Mouse (Mus musculus) telencephalon, adult 2 months (tissue): Measurements from ENCODE around the gene Pde2a.

Source experiments
- DNase-seq: peaks from one replicate; pipeline ENCODE4 v3.0.0-alpha.2; 2011; ENCODE audit warnings: low read depth, low spot score

The Pde2a gene

DNA sequence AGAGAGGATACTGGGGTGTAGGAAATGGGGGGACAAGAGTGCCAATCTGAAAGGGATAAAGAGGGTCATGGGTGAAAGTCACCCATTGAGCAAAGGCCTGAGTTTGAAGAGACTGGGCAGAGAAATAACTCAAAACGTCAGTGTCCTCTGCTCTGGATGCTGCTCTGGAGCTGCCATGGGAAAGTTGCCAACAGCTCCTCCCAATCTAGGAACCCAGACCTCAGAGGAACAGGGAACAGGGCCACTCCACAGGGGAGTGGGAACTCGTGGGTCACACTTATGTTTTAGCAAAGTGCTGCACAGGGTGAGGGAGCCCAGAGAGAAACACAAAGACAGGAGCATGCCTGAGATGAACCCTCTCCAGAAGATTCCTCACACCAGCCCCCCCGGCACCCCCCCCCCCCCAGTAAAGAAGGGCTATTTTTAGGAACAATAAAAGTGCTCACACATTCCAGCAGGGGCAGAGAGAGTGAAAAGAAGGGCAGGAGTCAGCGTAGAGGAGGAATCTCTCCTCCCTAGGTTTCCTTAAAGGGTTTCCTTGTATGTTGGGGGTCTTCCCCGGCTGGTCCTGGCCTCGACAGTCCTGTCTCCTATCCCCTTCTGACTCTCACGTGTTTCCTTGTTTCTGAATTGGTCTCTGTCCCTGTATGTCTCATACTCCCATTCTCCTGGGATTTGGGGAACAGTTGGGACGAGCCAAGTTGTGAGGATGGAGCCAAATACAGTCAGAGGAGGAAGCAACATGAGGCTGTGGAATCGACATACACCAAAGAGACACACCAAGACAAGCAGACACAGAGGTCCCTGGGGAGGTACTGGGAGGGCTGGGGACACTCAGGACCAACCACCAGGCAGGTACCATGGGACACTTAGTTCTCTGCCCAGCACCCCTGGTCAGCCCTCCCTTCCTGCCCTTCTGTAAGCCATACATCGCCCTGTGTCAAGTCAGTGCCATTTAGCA is 51.4 kb downstream of the Pde2a start:
- no peak for DNase-seq

DNA sequence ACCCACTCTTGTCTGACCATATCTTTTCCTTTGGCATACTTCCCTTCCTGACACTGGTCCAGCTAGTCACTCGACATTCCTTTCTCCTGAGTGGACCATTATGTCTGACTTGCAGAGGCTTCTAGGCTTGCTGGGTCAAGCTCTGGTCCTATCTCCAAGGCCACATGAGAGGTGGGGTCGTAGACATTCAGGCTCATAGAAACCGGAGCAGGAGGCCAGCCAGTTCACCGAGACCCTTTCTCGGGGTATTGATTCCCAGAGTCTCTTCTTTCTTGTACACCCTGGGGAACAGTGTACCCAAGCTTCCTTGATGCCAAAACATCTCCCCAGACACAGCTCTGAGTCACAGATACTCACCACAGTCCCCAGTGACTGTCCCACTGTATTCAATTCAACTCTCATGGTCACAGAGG is 52.9 kb downstream of the Pde2a start:
- DNase-seq, result no peak

DNA sequence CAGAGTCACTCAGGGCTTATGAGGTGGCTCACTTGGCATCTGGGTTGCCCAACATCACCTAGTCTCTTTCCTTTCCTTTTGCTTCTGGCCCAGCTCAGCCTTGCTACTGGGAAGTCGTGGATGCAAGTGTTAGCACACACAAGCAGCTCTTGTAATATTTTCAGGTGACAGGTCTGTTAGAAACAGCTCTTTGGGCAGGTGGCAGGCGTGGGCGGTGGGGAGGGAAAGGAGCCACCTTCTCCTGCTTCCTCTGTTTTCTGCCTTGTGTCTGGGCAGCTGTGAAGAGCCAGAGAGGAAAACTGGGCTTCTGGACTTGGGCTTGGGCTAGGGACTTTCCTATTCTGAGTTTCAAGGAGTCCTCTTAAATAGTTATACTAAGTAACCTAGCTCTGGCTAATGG is 54.5 kb downstream of the Pde2a start:
- no peak for DNase-seq

DNA sequence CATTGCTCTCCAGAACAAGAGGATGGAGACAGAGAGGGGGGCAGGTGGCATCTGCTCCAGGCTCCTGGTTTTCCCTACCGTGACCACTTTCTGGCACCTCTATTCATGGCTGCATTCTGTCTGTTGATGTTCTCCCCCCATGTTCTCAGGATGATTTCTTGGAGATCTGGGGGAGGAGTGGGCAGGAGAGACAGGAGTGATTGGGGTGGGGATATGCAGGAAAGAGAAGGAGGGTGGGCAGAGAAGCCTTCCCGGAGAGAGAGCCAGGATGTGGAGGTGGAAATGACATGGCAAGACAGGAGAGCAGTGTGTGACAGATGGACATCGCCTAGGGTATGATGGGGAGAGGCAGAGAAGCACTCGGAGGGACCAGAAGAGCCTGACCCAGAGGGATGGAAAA is 55.0 kb downstream of the Pde2a start:
- DNase-seq, result peak; percentile 52

DNA sequence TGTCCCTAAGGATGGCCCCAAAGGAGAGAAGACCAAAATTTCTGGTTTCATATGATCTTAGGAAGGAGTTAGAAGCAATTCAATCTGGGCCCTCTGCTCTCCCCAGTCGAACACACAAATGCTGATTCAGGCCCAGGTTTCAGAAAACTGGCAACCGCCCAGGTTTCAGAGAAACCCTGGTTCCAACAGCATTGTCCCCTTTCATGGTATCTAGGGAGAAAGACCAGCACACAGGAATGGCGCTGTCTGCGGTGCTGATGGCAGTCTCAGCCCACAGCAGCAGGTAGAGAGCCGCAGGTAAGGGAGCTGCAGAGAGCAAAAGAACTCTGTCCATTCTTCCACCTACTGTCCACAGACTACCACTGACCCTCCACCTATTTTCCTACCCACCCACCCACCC is 55.7 kb downstream of the Pde2a start:
- DNase-seq, result no peak

DNA sequence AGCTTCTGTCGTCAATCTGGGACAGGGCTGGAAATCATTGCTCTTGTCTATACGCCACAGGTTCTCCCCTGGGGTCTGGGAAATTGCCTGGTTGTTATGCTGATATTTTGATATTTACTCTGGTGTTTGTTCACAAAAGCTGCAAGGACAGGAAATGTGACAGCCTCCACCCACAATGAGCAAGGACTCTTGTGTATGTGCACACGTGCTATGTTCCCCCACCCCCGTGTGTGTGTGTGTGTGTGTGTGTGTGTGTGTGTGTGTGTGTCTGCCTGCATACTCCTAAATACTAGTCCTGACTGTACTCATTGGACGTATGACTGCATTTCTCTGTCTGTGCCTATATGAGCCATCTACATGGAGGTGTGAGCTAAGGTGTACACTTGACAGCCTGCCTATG is 56.6 kb downstream of the Pde2a start:
- no peak for DNase-seq

DNA sequence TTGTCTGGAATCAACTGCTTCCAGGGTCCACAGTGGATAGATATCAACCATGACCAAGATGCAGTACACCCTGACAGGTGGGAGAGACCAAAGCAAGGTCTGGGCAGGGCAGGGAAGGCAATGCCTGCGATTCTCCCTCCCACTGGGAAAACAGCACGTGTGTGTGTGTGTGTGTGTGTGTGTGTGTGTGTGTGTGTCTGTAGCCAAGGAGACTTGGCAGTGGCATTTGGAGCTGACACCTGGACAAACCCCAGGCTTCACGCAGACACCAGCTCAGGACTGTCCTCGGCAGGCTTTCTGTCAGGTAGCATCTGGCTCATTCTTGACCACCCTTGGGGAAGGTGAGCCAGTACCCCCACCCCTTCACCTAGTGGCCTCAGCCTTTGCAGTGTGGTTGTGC is 58.4 kb downstream of the Pde2a start:
- no peak for DNase-seq

DNA sequence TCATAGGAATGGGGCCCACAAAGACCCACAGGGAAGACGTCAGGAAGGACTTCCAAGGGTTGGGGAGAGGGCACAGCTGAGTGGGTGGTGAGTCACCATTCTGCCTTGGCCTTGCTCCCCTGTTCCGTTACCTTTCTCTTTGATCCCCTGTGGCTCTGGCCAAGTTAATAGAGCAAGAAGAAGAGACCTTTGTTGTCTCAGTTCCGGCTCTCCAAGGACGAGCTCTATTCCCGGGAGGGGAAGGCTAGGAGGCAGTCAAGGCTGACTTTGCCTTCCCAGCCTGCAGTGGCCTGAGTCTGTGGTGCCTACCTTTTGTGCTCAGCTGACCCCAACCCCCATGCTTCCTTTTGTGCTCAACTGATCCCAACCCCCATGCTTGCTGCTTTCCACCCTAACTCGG is 59.2 kb downstream of the Pde2a start:
- DNase-seq, result no peak

DNA sequence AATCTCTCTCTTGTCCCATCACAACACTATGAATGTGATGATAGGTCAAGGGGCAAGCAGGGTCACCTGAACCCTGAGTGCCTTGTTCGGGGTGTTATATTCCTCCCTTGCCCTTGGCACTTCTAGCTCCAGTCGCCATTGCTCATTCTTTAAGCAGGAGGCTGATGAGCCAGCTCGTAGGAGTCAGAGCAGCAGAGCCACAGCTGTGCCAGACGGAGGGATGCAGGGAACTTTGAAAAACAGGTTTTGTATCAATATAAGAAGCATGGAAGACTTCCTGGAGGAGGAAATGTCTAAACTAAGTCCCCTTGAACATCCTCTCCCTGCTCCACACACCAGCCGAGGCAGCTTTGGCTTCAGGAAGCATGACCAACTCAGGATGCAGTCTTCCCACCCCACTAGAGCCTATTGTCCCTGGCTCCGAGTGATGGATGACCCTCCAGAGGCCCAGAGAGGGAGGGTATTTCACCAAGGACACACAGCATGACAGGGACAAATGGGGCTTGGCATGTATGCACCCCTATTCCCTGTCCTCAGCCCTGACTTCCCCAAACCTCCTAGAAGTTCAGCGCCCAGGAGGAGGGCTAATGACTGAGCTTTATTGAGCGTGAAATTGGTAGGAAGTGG is 60.5 kb downstream of the Pde2a start:
- DNase-seq, result no peak

DNA sequence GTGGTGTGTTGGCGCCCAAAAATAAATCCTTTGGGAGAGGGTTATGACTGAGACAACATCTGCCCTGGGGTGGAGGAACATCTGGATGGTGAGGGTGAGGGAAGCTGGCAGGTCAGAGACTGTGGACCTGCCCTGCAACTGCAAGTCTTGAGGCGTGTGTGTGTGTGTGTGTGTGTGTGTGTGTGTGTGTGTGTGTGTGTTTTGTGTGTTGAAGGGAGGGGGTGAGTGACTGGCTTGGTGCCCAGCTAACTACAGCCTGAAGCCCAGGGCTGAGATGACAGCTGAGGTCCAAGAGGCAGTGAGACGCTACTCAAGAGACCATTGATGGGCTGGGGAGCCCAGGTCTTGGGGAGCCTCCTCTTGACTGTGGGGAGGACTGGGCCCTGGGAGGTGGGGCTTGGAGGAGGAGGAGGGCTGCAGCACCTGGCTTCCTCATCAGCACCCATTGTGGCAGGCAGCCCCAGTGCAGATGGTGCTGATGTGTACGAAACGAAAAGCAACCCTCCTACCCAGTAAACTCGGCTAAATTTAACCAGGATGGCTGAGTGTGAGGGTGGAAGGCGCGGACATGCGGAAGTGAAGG is 61.1 kb downstream of the Pde2a start:
- DNase-seq, result peak; percentile 77

DNA sequence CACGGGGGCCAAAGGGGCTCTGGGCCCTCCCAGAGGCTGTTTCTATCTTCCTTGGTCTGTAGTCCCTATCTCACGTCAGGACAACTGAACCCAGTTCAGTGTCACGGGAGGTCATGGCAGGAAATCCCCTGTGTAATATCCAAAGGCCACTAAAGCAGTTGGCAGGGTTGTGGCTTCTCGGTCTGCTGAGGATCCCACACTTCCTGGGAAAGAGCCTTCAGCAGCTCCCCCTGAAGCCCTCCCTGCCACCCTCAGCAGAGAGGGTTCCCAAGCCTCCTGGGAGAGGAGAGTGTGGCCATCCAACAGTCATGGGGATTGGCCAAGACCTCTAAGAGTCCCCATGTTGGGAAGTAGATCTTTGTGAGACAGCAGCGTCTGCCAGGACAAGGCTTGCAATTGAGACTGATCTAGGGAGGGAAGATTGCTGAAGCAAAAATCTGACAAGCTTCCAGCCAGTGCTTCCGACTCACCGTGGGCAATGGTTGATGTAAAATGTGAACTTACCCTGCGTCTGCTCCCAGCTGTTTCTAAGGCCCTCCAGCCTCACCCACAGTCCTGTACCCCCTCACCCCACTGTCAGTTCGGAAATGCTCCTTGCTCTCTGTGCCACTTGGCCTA is 62.1 kb downstream of the Pde2a start:
- DNase-seq, result no peak

DNA sequence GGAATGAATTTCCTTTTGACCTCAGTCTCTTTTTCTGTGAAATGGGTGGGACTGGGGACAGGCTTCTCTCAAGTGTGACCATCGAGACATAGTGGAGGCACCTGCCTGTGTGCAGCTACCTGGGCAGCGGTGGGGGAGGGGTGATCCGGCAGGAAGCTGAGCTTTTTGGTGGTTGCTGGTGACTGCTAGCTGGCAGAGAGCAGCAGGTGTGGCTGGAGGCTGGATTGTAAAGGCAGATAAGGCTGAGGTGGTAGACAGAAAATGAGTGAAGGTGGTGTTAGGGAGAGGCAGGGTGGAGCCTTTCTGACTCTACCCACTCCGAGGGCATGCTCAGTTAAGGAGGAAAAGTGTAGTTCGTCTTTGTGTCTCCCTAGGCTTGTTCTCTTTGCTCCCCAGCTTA is 65.6 kb downstream of the Pde2a start:
- DNase-seq, result no peak

DNA sequence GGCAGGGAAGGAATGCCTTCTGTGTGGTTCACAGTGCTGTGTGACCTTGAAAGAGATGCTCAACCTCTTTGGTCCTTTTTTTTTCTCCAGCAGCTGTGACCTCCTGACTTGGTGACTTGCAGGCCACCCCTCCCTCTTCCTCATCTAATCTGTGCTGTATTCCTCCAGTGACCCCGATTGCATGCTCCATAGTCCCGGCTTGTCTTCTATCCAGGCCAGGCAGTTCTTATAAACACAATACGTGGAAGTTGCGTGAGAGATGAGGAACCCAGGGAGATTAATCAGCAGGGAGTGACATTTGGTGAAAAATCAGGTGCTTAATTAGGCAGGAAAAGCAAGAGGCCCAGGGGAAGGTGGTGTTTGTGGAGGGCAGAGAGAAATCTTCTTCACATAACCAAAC is 69.5 kb downstream of the Pde2a start:
- DNase-seq, result no peak

DNA sequence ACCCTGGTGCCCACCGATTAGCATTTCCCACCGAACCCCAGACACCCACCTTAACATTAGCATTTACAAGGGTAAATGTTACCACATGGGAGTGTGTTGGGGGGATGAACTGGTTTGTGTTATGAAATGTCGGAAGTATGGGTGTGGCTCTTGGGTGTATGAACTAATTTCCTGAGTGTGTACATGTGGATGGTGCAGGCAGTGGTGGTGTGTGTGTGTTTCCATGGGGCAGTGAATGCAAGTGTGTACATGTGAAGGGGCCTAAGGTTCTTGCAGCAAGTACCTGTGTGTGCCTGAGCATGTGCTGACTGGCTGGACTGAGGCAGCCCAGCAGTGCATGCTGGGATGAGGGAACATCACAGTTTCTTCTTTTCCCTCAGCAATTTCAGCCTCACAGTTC is 76.9 kb downstream of the Pde2a start:
- DNase-seq, result no peak

DNA sequence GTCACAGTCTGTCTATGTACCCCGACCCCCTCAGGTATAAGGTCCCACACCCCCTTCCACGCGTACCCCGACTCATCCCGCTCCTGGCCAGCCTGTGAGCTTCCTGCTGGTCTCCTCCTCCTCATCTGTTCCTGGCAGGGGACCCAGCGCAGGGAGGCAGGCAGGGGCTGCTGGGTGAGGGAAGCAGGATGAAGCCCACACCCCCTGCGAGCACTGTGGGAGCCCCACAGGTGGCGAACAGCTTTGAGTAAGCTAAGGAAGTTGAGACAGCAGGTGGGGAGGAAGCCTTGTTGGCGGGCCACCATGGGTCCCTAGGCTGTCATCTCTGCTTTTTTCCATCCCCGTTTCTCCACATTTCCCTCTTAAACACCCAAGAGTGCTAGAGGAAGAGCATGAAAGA is 77.8 kb downstream of the Pde2a start:
- DNase-seq, result no peak

DNA sequence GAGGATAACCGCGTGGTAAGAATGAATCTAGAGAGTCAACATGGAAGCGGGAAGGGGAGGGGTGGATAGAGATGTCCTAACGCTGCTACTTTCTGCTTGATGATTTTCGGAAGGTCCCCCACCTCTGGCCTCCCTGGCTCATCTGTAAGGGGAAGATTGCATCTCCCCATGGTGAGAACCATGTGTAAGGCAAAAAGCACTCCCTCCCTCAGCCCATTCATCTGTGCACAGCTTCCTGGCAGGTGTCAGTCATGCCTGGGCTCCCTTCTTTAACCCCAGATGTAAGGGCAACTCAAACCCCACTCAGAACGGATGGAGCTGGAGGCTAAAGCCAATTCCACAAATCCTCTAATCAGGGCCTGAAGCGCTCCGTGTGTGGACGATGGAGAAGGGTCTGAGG is 78.2 kb downstream of the Pde2a start:
- no peak for DNase-seq

DNA sequence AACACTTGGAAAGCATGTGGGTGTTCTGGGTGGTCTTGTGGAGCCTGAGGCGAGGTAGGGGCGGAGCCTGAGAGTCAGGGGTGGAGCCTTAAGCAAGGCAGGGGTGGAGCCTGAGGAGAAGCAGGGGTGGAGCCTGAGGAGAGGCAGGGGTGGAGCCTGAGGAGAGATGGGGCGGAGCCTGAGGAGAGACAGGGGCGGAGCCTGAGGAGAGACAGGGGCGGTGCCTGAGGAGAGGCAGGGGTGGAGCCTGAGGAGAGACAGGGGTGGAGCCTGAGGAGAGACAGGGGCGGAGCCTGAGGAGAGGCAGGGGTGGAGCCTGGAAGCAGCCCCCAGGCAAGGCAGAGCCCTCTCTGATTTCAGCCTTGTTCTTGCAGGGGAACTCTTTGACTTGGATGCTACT is 79.7 kb downstream of the Pde2a start:
- no peak for DNase-seq

DNA sequence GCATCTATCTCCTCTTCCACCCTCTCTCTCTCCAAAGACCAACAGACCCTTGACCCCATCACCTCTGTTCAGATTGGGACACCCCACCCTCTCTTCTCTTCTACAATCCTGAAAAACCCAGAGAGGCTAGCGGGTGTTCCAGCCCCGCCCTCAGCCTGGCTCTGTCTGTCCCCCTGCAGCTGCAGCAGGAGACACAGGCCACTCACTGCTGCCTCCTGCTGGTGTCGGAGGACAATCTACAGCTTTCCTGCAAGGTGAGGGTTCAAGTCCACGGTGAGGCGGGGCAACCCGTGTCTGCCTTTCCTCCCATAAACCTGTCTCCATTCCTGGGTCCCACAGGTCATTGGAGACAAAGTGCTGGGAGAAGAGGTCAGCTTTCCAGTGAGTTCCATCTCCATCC is 80.2 kb downstream of the Pde2a start:
- DNase-seq, result no peak

DNA sequence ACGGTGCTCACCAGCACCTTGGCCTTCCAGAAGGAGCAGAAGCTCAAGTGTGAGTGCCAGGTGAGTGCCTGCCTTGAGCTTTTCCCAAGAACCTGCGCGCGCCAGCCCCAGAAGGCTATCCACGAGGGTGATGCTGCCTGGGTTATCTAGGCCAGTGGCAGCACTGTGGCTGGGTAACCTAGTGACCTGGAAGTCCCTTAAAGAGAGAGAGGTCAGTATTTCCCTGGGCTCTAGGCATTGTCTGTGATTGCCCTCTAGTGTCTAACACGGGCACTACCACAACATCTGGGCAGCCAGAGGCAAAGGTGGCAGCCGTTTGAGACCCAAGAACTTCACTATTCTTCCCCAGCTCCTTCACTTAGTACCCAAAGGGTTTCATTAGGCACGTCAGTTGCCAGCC is 81.9 kb downstream of the Pde2a start:
- DNase-seq, result no peak

DNA sequence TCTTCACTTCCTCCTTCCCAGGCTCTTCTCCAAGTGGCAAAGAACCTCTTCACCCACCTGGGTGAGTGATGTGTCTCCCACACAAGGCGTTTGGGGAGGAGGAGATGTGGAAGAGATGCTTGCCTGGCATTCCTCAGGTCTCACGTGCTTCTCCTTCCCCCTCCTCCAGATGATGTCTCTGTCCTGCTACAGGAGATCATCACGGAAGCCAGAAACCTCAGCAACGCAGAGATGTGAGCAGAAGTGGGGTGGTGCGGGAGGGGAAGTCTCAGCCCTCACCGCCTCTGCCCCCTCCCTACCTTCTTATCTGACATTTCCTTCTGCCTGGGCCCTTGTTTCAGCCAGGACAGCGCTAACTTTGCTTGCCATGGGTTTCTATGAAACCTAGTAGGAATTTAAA is 82.3 kb downstream of the Pde2a start:
- no peak for DNase-seq

DNA sequence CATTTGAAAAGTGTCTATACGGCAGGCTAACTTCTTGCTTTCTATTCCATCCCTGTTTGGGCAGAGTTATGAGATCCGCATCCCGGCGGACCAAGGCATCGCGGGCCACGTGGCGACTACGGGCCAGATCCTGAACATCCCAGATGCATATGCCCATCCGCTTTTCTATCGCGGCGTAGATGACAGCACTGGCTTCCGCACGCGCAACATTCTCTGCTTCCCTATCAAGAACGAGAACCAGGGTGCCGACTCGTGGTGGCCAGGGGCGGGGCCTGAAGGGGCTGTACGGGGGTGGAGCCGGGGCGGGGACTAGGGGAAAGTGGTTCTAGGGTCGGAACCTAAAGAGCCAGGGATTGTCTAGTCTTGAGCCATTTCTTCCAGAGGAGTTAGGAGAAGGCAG is 83.0 kb downstream of the Pde2a start:
- no peak for DNase-seq

DNA sequence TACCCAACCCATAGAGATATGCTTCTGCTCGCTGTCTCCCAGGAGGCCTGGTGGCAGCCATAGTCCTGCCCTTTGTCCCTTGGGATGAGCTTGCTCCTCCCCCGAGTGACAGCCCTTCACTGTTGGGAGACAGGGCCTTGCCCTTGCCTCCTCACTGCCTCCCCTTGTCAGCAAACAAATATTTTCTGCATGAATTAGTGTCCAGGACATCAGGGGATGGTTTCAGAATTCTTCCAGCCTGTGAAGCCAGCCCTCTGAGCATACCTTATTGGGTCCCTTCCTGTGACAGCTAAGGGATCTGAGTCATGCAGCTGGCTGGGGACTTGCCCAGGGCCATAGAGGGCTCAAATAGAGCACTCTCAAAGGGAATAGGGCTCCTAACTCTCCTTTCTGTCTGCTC is 87.7 kb downstream of the Pde2a start:
- no peak for DNase-seq

DNA sequence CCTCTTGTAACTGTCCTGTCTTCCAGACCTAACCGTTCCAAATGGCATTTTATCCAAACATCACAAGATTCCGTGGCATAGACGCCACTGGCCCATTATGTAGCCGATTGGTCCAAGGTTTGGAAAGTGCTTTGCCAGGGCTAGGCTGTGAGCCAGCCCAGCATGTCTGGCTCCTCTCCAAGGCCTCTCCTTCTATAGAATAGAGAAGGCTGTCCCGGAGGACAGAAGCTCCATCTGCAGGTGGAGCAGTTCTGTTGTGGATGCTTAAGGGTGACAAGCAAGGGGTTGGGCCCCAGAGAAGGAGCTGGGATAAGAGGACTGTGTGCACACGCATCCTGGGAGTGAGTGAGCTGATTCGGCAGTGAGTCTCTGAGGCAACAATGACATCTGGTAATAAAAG is 92.2 kb downstream of the Pde2a start:
- DNase-seq, result no peak
